Mouse (Mus musculus) hindbrain, postnatal 0 days (tissue): ENCODE results near the gene Fgf2. TPM values are rescaled to one million over a fixed set of nuclear protein-coding genes. Genes with fewer than 3 reads are reported as not detected.

Source experiments
- ATAC-seq: fragments of 200-750 bp; cut with Nextera tagmentation; 2 replicates; pipeline ENCODE4 v1.8.0; 2017; ENCODE audit warnings: mild to moderate bottlenecking, moderate TSS enrichment, moderate library complexity
- DNase-seq: peaks from one replicate; pipeline ENCODE4 v3.0.0-alpha.2; 2015; ENCODE audit warnings: low spot score
- H3K27ac ChIP-seq: fragments of 300-500 bp; sonication (generic); 2 replicates; pipeline ENCODE4 v1.5.1; 2014; ENCODE audit warnings: mild to moderate bottlenecking
- H3K27me3 ChIP-seq: fragments of 300-500 bp; sonication (generic); 2 replicates; pipeline ENCODE4 v1.6.1; 2014; ENCODE audit warnings: low read length, mixed read lengths; ENCODE audit not compliant: insufficient read depth
- H3K36me3 ChIP-seq: fragments of 300-500 bp; sonication (generic); 2 replicates; pipeline ENCODE4 v1.6.1; 2014; ENCODE audit warnings: low read length, mixed read lengths; ENCODE audit not compliant: insufficient read depth
- H3K4me1 ChIP-seq: fragments of 300-500 bp; sonication (generic); 2 replicates; pipeline ENCODE4 v1.6.1; 2014; ENCODE audit warnings: antibody characterized with exemption, low read length, mixed read lengths; ENCODE audit not compliant: insufficient read depth
- H3K4me2 ChIP-seq: fragments of 300-500 bp; sonication (generic); 2 replicates; pipeline ENCODE4 v1.6.1; 2014; ENCODE audit warnings: low read depth, mild to moderate bottlenecking, low read length, moderate library complexity, mixed read lengths
- H3K4me3 ChIP-seq: fragments of 300-500 bp; sonication (generic); 2 replicates; pipeline ENCODE4 v1.5.1; 2014; ENCODE audit warnings: low read length
- H3K9ac ChIP-seq: fragments of 300-500 bp; sonication (generic); replicated peaks from 2 replicates; pipeline ENCODE4 v1.6.1; 2014; ENCODE audit warnings: mild to moderate bottlenecking, low read length, moderate library complexity, mixed read lengths
- H3K9me3 ChIP-seq: fragments of 300-500 bp; sonication (generic); 2 replicates; pipeline ENCODE4 v1.6.1; 2016; ENCODE audit warnings: low read length, mixed read lengths
- CTCF ChIP-seq: IDR thresholded peaks from 2 replicates; pipeline ENCODE4 v1.5.1; 2016; ENCODE audit warnings: antibody characterized with exemption, control low read depth, low read depth
- WGBS: fragments of 180-500 bp; shearing (Covaris S2); extraction: QIAGEN DNeasy Blood & Tissue Kit; methylation state at CpG from one replicate; pipeline ENCODE4 v1.1.7; 2014; 5-methylcytosine and 5-hydroxymethylcytosine counted together
- polyA plus RNA-seq: library from polyadenylated mRNA; unstranded; fragments of >200 nt; fragmentation: Nextera tagmentation; extraction: Ambion mirVana; gene quantifications from 2 replicates; pipeline ENCODE4 v1.2.1, GENCODE M21; 2015
- total RNA-seq: library from RNA; depleted of rRNA; stranded (reverse); fragments of >200 nt; gene quantifications from 2 replicates; pipeline ENCODE4 v1.2.3, GENCODE M21; 2014

Gene Fgf2
- total and polyA plus RNA-seq, 2 experiments from 2014 or later = 1.1 to 2.9 TPM

DNA sequence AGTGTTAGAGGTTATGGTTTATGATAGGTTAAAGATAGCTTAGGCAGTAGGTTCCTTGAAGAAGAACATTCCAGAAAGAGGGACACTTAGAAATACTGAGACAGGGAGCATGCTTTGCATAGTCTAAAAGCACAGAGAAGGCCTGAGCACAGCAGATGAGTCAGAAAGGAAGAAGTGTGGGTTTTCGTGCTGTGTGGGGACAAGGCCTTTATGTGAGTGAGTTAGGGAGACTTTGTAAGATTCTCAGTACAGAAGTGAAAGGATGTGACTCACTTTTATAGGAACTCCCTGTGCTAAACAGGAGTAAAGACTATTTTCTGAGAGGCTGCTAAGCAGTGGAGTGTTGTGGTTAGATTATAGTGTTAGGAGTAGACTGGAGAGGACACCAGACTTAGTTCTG lies 34.8 kb upstream of the Fgf2 start:
- ATAC-seq (no peak), DNase-seq (no peak)
- Histone ChIP-seq H3K27ac (no peak overlapping the region), H3K4me2 (peak overlapping the region; percentile 73), H3K27me3 (no peaks in the 10 kb centered on the region), H3K36me3 (no peaks in the 10 kb centered on the region), H3K9me3 (no peaks in the 10 kb centered on the region), H3K4me1 (peaks cover 3% of the 10 kb centered on the region; the same call in 1 of the 2 replicates), H3K9ac (peak overlapping the region; percentile 84), H3K4me3 (peak overlapping the region; percentile 87)
- no peak for TF ChIP-seq CTCF
- WGBS = 26% methylated on average over 1 of the region's 1 CpGs

DNA sequence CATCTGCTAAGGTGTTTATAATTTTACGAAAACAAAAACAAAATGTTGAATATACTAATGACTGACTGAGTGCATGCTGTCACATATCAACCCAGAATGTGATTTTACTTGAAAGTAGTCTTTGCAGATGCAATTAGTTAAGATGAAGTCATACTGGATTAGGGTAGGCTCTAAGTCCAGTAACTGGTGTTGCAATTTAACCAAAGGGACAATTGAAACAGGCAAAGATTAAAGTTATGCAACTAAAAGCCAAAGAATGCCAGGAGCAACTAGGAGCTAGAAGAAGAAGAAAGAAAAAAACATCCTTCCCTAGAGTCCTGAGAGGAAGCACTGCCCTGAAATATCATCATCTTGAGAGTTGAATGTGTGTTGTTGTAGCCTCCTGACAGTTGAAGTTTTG lies 31.9 kb upstream of the Fgf2 start:
- no peak overlapping the region for H3K4me2 ChIP-seq
- no peak for ATAC-seq
- H3K27ac ChIP-seq = no peak overlapping the region
- no peak for DNase-seq
- peaks cover 3% of the 10 kb centered on the region; the same call in 1 of the 2 replicates for H3K4me1 ChIP-seq
- peaks cover 6% of the 10 kb centered on the region; the same call in 1 of the 2 replicates for H3K36me3 ChIP-seq
- TF ChIP-seq CTCF = no peak
- no peak overlapping the region for H3K9ac ChIP-seq
- no peak overlapping the region for H3K4me3 ChIP-seq
- WGBS = 94% methylated on average over 1 of the region's 1 CpGs
- no peaks in the 10 kb centered on the region for H3K9me3 ChIP-seq
- H3K27me3 ChIP-seq = no peaks in the 10 kb centered on the region

DNA sequence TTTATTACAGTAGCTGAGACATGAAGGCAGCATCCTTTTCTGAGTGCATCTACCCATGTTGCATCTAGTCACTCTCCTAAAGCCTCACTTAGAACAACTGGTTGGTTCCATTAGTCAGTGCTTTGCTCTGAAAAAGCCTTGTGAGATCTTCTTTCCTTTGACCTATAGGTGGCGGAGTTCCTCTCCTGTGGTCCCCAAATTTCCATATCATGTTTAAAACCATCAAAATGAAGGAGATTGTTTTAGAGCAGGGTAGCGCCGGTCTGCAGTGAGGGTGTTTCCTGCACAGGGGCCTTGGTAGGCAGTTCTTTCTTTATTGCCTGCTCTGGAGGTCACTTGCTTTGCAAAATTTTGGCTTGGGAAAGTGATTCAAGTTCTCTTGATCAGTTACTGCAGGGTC lies 23.8 kb upstream of the Fgf2 start:
- WGBS = 51% methylated on average over 3 of the region's 3 CpGs
- no peak for ATAC-seq
- Histone ChIP-seq H3K4me2 (no peak overlapping the region), H3K4me3 (no peak overlapping the region), H3K27ac (no peak overlapping the region), H3K9me3 (no peaks in the 10 kb centered on the region), H3K9ac (no peak overlapping the region), H3K27me3 (no peaks in the 10 kb centered on the region), H3K4me1 (no peaks in the 10 kb centered on the region), H3K36me3 (peaks cover 2% of the 10 kb centered on the region; the same call in 1 of the 2 replicates)
- peak; percentile 68 for TF ChIP-seq CTCF
- peak; percentile 36 for DNase-seq

DNA sequence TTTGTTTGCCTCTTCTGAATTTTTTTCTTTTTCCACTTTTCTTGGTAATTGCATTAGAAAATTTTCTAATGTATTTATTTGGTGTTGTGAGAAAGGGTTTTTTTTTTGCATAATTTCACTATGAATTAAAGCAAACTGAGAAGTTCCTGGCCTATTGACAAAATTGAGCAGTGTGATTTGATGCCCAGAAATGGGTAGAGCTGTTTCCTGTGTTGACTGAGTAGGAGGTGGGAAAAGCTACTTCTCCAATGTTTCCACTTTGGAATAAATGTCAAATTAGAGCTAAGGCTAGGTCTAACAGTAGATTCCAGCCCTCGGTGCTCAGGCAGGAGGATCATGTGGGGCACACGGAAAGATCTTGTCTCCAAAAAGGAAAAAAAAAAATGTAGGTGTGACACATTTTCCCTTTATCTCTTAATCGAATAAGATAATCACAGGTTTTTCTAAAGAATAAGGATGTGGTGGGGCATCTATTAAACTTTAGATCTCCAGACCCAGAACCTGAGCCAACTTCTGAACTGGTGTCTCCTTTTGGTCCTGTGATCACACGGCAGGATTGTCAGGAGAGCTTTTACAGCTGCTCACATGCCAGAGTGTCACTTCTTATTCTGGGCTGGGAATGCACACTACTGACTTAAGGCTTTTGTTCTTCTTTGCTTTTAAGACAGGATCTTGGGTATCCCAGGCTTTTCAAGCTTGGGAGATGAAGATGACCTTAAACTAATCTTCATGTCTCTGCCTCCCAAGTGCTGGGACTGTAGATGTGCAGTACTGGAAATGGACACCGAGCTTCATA lies 22.6 kb upstream of the Fgf2 start:
- DNase-seq (no peak), ATAC-seq (no peak)
- Histone ChIP-seq H3K36me3 (no peaks in the 10 kb centered on the region), H3K4me2 (no peak overlapping the region), H3K27me3 (no peaks in the 10 kb centered on the region), H3K9me3 (no peaks in the 10 kb centered on the region), H3K27ac (no peak overlapping the region), H3K9ac (no peak overlapping the region), H3K4me1 (no peaks in the 10 kb centered on the region), H3K4me3 (no peak overlapping the region)
- no peak for TF ChIP-seq CTCF
- 91% methylated on average over 5 of the region's 5 CpGs for WGBS

DNA sequence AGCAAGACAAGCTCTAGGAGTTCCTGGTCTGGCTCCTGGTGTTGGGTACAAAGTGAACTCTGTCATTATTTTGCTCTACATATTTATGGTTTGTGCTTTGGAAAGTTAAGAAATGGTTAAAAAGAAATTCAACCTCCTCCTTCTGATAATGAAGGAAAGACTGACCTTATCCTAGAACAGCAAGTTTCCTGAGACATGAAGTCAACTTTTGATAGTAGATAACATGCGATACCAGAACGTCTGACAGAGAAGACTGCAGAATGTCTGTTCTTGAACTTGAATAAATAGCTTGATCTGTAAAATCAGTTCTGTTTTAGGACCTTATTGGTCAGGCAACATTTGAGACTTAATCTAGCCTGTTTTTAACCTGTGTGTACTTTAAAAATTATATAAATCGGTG lies 21.5 kb upstream of the Fgf2 start:
- H3K9ac ChIP-seq = no peak overlapping the region
- DNase-seq (no peak), ATAC-seq (no peak)
- no peak for TF ChIP-seq CTCF
- no peak overlapping the region for H3K27ac ChIP-seq
- no peaks in the 10 kb centered on the region for H3K9me3 ChIP-seq
- WGBS = 86% methylated on average over 3 of the region's 3 CpGs
- no peaks in the 10 kb centered on the region for H3K36me3 ChIP-seq
- H3K4me1 ChIP-seq = no peaks in the 10 kb centered on the region
- no peak overlapping the region for H3K4me2 ChIP-seq
- H3K4me3 ChIP-seq = no peak overlapping the region
- no peaks in the 10 kb centered on the region for H3K27me3 ChIP-seq

DNA sequence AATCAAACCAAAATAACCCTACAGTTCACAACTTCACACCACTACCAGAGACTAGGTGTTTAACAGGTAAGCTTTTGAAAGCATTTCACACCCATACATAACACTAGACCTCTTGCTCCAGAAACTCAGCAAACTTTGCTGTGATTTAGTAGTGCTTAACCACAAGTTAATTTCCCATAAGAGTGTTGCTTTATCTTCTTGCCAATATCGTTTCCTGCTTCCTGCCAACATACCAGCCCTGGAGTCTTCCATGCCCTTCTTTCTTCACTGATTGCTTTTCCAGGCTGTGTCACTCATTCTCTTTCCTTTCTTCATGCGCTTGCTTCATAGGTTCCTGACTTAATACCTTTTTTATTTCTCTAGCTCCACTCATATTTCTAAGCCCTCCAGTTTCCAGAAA lies 19.7 kb upstream of the Fgf2 start:
- Histone ChIP-seq H3K4me2 (no peak overlapping the region), H3K27ac (no peak overlapping the region), H3K27me3 (no peaks in the 10 kb centered on the region), H3K4me1 (no peaks in the 10 kb centered on the region), H3K9ac (no peak overlapping the region), H3K36me3 (no peaks in the 10 kb centered on the region), H3K4me3 (no peak overlapping the region), H3K9me3 (no peaks in the 10 kb centered on the region)
- 76% methylated on average over 2 of the region's 2 CpGs for WGBS
- no peak for TF ChIP-seq CTCF
- no peak for ATAC-seq
- DNase-seq = no peak

DNA sequence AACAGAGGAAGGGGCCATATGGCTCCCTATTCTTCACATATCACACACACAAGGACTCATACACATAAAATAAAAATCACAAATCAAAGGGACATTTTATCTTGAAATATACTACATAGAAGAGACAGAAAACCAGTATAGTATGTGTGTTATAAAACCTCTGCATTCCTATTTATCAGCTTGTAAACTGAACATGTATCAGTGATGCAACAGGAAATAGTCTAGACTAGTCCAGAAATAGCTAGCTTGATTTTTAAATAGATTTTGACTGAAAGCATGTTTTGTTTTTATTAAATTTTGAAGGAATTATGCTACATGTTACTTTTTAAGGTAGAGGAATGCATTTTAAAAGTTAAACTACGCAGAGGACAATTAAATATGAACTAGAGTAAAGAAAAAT lies 18.2 kb upstream of the Fgf2 start:
- no peak for ATAC-seq
- no peak for DNase-seq
- Histone ChIP-seq H3K4me2 (no peak overlapping the region), H3K4me3 (no peak overlapping the region), H3K9ac (no peak overlapping the region), H3K4me1 (no peaks in the 10 kb centered on the region), H3K27me3 (no peaks in the 10 kb centered on the region), H3K9me3 (no peaks in the 10 kb centered on the region), H3K27ac (no peak overlapping the region), H3K36me3 (no peaks in the 10 kb centered on the region)
- 93% methylated on average over 1 of the region's 1 CpGs for WGBS
- no peak for TF ChIP-seq CTCF
